In the genomic region with DNA sequence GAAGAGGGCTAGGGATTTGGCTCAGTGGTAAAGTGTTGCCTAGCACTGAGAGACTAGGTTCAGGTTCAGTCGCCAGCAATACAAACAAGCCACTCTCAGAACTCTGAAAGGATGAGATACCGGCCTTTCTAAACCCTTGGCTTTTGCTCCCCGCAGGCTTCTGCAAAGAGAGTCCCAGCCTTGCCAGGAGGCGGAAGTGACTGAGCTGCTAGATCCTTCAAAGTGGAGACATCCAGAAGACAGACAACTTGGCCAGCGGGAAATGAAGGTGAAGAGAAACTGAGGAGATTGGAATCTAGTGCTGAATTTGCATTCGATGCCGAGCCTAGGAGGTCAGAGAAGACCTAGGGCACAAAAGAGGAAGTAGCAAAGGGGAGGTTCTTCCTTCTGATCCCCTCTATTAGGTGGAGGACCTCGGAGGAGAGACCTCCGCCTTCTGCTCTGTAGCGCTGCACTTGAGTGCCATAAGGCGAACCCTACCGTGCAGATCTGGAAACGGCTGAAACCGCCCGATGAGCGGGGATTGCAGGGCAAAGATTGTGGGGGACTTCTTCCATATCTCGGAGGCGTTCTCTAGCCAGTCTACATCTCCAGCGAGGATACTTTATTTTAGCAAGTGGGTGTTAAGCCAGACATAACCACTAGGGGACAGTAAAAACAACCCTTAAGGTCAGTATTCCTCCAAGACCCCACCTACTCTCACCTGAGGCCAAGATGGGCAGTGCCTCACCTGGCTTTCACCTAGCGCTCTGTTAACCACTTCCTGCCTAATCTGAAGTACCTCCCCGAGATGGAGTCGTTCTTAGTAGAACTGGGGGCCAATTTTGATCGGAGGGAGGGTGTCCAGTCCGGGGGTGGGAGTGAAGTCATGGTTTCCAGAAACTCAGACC, we compare ENCODE assay signal across 8 mouse cellular contexts. TPM values are rescaled to one million over a fixed set of nuclear protein-coding genes. Genes with fewer than 3 reads are reported as not detected.
DNase-seq lines count a peak whose midpoint lies in the region; ATAC-seq lines count a peak whose summit lies in the region.

No protein-coding gene starts in this region.

- DNase-seq in heart, adult 11 months: peak; percentile 95
- DNase-seq in heart, postnatal 25 days (ENCODE audit: low spot score): no peak
- DNase-seq in NIH3T3 (ENCODE audit: low read depth): peak; percentile 81
- DNase-seq in heart, postnatal 14 days: peak; percentile 35 to 67
- peak; percentile 9 to 73 for DNase-seq in kidney, postnatal 4 days
- peak; percentile 48 for DNase-seq in midbrain, embryonic 10.5 days (ENCODE audit: low spot score)
- peak; percentile 67 for DNase-seq in thymus, postnatal 14 days

- no peak for ATAC-seq in embryonic facial prominence, embryonic 12.5 days (ENCODE audit: insufficient number of reproducible peaks, insufficient read depth, low FRiP score, low TSS enrichment)

- H3K36me3 ChIP-seq in embryonic facial prominence, embryonic 12.5 days: no peaks in the 10 kb centered on the region
- H3K36me3 ChIP-seq in midbrain, embryonic 10.5 days: no peaks in the 10 kb centered on the region

- H3K4me3 ChIP-seq in embryonic facial prominence, embryonic 12.5 days: peak overlapping the region; percentile 72
- peak overlapping the region; percentile 81 for H3K4me3 ChIP-seq in midbrain, embryonic 10.5 days

- peak overlapping the region; percentile 100 for H3K27ac ChIP-seq in embryonic facial prominence, embryonic 12.5 days
- H3K27ac ChIP-seq in midbrain, embryonic 10.5 days (replicated peaks): peak overlapping the region; percentile 95

- H3K4me2 ChIP-seq in embryonic facial prominence, embryonic 12.5 days (replicated peaks): peak overlapping the region; percentile 92

- H3K9me3 ChIP-seq in embryonic facial prominence, embryonic 12.5 days: no peaks in the 10 kb centered on the region
- H3K9me3 ChIP-seq in midbrain, embryonic 10.5 days (replicated peaks): 0 out of 2 replicates have a peak, but pooled peaks cover 3% of the 10 kb centered on the region

- H3K4me1 ChIP-seq in embryonic facial prominence, embryonic 12.5 days: peaks cover 13% of the 10 kb centered on the region
- peaks cover 43% of the 10 kb centered on the region for H3K4me1 ChIP-seq in midbrain, embryonic 10.5 days

- H3K27me3 ChIP-seq in embryonic facial prominence, embryonic 12.5 days: no peaks in the 10 kb centered on the region
- peaks cover 23% of the 10 kb centered on the region for H3K27me3 ChIP-seq in midbrain, embryonic 10.5 days (ENCODE audit: low read depth, poor library complexity, severe bottlenecking)

- peak overlapping the region; percentile 85; the same call in 1 of the 2 replicates for H3K9ac ChIP-seq in embryonic facial prominence, embryonic 12.5 days

- intact Hi-C loops in heart, postnatal 25 days (cut with DNase I): loop anchor here (5.0 kb wide), 1 partner anchor 35 kb away; no protein-coding TSS in a partner anchor
- intact Hi-C loops in heart, postnatal 14 days (cut with DNase I): loop anchor here (2.0 to 5.0 kb wide), 2 partner anchors 23 to 35 kb away; partner anchors contain the start of gene Upk2

- 5% methylated on average over 24 of the region's 24 CpGs for WGBS in embryonic facial prominence, embryonic 12.5 days
- WGBS in midbrain, embryonic 10.5 days: 4% methylated on average over 24 of the region's 24 CpGs

RNA-seq across cellular contexts. Expression of gene Bcl9l, which starts 5.0 kb away (rescaled TPM):
- 10 to 100 TPM; 44.9 to 57.6 TPM for total RNA-seq in heart, postnatal 25 days (2021)
- 17.7 and 18.5 TPM in 2 replicates for polyA plus RNA-seq in embryonic facial prominence, embryonic 12.5 days (2016; fragmentation: Nextera tagmentation; extraction: Ambion mirVana)
- 10 to 100 TPM; 57.9 to 64.9 TPM for total RNA-seq in heart, postnatal 14 days (2021)
- polyA plus RNA-seq in midbrain, embryonic 10.5 days (2016; fragmentation: Nextera tagmentation; extraction: Ambion mirVana): 3.9 and 4.7 TPM in 2 replicates

RNA-seq across cellular contexts. Expression of gene Upk2, which starts 22.8 kb away (rescaled TPM):
- total RNA-seq in heart, postnatal 25 days (2021): not detected
- polyA plus RNA-seq in embryonic facial prominence, embryonic 12.5 days (2016; fragmentation: Nextera tagmentation; extraction: Ambion mirVana): 1.7 and 2.2 TPM in 2 replicates
- not detected for total RNA-seq in heart, postnatal 14 days (2021)
- polyA plus RNA-seq in midbrain, embryonic 10.5 days (2016; fragmentation: Nextera tagmentation; extraction: Ambion mirVana): not detected in 2 replicates

RNA-seq across cellular contexts. Expression of gene Foxr1, which starts 36.6 kb away (rescaled TPM):
- total RNA-seq in heart, postnatal 25 days (2021): not detected
- not detected in 2 replicates for polyA plus RNA-seq in embryonic facial prominence, embryonic 12.5 days (2016; fragmentation: Nextera tagmentation; extraction: Ambion mirVana)
- not detected for total RNA-seq in heart, postnatal 14 days (2021)
- polyA plus RNA-seq in midbrain, embryonic 10.5 days (2016; fragmentation: Nextera tagmentation; extraction: Ambion mirVana): not detected in 2 replicates

RNA-seq across cellular contexts. Expression of gene Ccdc84, which starts 59.2 kb away (rescaled TPM):
- total RNA-seq in heart, postnatal 25 days (2021): 1 to 10 TPM; 7.2 to 8.0 TPM
- polyA plus RNA-seq in embryonic facial prominence, embryonic 12.5 days (2016; fragmentation: Nextera tagmentation; extraction: Ambion mirVana): 30.9 and 33.6 TPM in 2 replicates
- 10 to 100 TPM; 11.4 to 11.9 TPM for total RNA-seq in heart, postnatal 14 days (2021)
- polyA plus RNA-seq in midbrain, embryonic 10.5 days (2016; fragmentation: Nextera tagmentation; extraction: Ambion mirVana): 25.4 and 29.9 TPM in 2 replicates
